Mouse (Mus musculus): ENCODE measurements at regions not wholly inside any gene's neighbourhood (a gene's known extent, or its start where the extent isn't known, plus 50 kb on each side); places are given as distances from the start of the nearest gene placed in this dataset.

GRCm38 (mm10) chr16:63452301-63452700, 411.7 kb downstream of the Epha3 start:
- TF ChIP-seq CTCF (IDR thresholded peaks at IDR 0.05; ENCODE audit: borderline replicate concordance, insufficient read depth, low read length) (no peak), POLR2A (IDR thresholded peaks at IDR 0.05; ENCODE audit: low read depth, low read length) (no peak)
